Mouse (Mus musculus) C3H10T1/2 (cell line): ENCODE data around the gene Gp1bb. TPM values are rescaled to one million over a fixed set of nuclear protein-coding genes. Genes with fewer than 3 reads are reported as not detected.

ENCODE experiments used
- polyA plus RNA-seq, 2 experiments: library from polyadenylated mRNA; unstranded; fragments of >200 nt; fragmentation: generic; extraction: Trizol; gene quantifications; one replicate each; pipeline ENCODE4 v1.2.1; 2012; ENCODE audit warnings: missing spikeins in 2 of 2

Gene Gp1bb
- polyA plus RNA-seq = 10 to 100 TPM in 1 of 2 experiments, 1 to 10 TPM in 1; 7.4 to 14.7 TPM

GRCm38 (mm10) chr16:18622019-18622418 is at the start of gene Gp1bb:
Gp1bb (minus strand) TSS chr16:18622403.

DNA sequence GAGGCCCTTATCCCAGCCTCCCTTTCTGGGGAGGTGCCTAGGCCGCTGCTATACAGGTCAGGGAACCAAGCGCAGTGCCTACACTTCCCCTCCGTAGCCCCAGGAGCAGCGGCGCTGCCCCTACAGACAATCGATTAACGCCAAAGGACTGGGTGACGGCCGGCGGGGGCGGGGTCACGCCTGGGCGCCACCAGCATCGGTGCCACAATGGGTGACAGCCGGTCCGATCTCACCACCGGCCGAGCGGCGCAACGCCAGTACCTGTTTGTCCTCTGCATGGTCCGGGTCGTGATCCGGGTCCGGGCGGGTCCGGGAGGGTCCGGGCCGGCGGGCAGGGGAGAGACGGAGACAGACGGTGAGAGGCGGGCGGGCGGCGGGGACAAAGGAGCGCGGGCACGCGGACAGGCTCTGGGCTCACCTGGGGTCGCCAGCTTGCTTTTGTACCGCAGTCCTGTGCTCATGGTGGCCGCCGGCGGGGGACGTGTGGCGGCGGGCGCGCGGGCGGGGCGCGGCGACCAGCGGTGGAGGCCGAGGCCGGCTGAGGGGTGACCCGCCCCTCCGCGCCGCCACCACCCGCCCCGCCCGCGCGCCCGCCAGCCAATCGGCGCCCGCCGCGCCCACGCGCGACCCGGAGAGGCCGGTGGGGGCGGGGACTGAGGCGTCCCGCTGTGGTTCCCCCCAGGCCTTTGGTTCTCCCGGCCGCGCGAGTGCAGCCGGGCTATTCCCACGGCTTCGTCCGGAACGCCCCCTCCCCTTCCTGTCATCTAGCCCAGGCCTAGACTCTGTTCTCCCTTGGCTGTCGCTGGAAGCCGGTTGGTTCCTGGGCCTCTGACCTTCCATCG is 7.4 kb upstream of the Gp1bb start, which contains the start of gene Sept5:
Gene Sept5 (minus strand): TSS at position 565 of the 842 bp plus-strand sequence.

GRCm38 (mm10) chr16:18626376-18626878 is 4.2 kb upstream of the Gp1bb start, which contains the start of gene Gm49601:
Gm49601 (minus strand) TSS chr16:18626427.

DNA sequence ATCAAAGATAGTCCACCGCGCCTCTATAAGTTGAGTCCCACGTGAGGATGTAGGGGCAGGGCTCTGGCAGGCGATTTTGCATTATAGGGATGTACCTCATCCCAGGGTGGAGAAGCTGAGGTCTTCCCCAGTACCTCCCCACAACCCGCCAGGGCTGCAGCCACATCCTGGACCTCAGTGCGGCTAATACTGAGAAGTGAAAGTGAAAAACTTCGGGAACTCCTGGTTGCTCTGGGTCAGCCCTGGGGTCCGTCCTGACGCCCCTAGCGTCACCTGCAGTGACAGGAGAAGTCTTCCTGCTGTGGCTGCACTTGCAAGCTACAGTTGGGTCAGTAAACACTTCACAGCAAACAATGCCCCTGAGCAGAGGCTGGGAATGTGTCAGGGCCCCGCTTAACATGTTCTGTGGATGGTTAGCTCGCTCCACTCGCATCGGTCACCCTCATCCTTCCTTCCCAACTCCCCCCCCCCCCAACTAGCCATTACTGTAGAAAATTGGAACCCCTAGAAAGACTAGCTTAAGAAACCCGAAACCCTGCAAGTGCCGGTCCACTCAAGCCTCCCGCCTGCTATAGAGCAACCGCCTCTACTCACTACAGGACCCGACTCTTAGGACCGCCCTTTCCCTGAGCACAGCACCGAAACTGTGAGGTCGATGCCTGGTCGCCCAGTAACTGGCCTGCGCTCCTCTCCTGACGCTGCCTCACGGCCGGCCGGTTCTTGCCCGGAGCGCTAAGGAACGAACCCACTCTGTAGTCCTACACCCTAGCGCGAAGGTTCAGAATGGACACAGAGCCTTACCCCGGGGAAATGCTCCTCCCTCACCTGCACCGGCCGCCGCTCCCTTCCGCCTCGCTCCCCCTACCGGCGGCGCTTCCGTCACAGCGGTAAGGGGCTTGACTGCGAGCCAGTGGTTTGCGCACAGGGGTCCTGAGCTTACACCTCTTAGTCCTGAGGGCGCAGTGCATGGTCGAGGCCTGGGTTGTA is 32.1 kb downstream of the Gp1bb start, which contains the start of gene Tbx1:
Gene Tbx1 (minus strand): TSS at position 868 of the 987 bp plus-strand sequence.

Other genes starting within 250 kb of the Gp1bb start
- gene Txnrd2, start 196.0 kb downstream of the Gp1bb start, polyA plus RNA-seq = 10 to 100 TPM; 17.8 to 23.3 TPM
- gene Comt, start 195.6 kb downstream of the Gp1bb start, polyA plus RNA-seq = 100 to 1,000 TPM in 1 of 2 experiments, 10 to 100 TPM in 1; 53.2 to 129 TPM
- gene Gnb1l, start 123.7 kb downstream of the Gp1bb start, polyA plus RNA-seq = 10 to 100 TPM in 1 of 2 experiments, 1 to 10 TPM in 1; 8.2 to 17.7 TPM
- 1 to 10 TPM in 1 of 2 experiments, under 1 TPM in 1; 0.98 to 2.9 TPM for gene Rtl10, start 123.5 kb downstream of the Gp1bb start, polyA plus RNA-seq
- gene Tbx1, start 31.7 kb downstream of the Gp1bb start, polyA plus RNA-seq = 10 to 100 TPM; 31.9 to 75.7 TPM
- 10 to 100 TPM in 1 of 2 experiments, 1 to 10 TPM in 1; 2.5 to 14.2 TPM for gene Gm49601, start 4.0 kb upstream of the Gp1bb start, polyA plus RNA-seq
- gene Sept5, start 7.6 kb upstream of the Gp1bb start, polyA plus RNA-seq = 10 to 100 TPM; 56.1 to 93.6 TPM
- not detected for gene Cldn5, start 154.4 kb upstream of the Gp1bb start, polyA plus RNA-seq
- 10 to 100 TPM in 1 of 2 experiments, 1 to 10 TPM in 1; 5.7 to 31.1 TPM for gene Ufd1, start 189.4 kb upstream of the Gp1bb start, polyA plus RNA-seq
- 10 to 100 TPM; 12.4 to 23.8 TPM for gene Cdc45, start 189.6 kb upstream of the Gp1bb start, polyA plus RNA-seq
- 1 to 10 TPM; 2.7 to 8.8 TPM for gene 2510002D24Rik, start 214.2 kb upstream of the Gp1bb start, polyA plus RNA-seq
- gene Gm28539, start 214.2 kb upstream of the Gp1bb start, polyA plus RNA-seq = not detected